Mouse (Mus musculus): ENCODE measurements around the gene Spcs1.

Spcs1 gene

DNA sequence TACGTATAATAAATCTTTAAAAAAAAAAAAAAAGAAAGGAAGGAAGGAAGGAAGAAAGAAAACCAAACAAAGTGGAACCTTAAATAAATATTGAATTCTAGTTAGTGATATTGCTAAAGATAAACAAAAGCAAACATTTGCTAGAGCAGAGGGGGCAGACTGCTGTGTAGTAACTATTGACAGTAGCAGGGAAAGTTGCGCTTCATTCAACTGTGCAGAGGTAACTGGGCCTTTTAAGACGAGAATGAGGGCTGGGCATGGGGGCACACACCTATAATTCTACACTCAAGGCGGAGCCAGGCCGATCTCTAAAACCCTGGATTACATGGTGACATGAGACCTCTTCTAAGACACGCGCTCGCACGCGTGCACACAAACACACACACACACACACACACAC lies 51.5 kb downstream of the Spcs1 start:
- no peak for DNase-seq (ENCODE audit: low spot score in 2 of 2)
